Mouse (Mus musculus) hindbrain, embryonic 11.5 days (tissue): ENCODE data around the gene Otop3. TPM values are rescaled to one million over a fixed set of nuclear protein-coding genes. Genes with fewer than 3 reads are reported as not detected.
A peak's percentile ranks its signal among the peaks of the same experiment; 100 is the strongest.

Experiments used
- ATAC-seq: fragments of 200-750 bp; cut with Nextera tagmentation; 2 replicates; pipeline ENCODE4 v1.8.0; 2017; ENCODE audit warnings: mild to moderate bottlenecking, moderate TSS enrichment, moderate library complexity; ENCODE audit not compliant: low FRiP score
- DNase-seq: peaks from one replicate; pipeline ENCODE4 v3.0.0-alpha.2; 2015; ENCODE audit warnings: low spot score
- H3K27ac ChIP-seq: fragments of 300-500 bp; sonication (generic); 2 replicates; pipeline ENCODE4 v1.5.1; 2014; ENCODE audit warnings: mild to moderate bottlenecking, low read depth, low read length
- H3K27me3 ChIP-seq: fragments of 300-500 bp; sonication (generic); 2 replicates; pipeline ENCODE4 v1.6.1; 2014; ENCODE audit warnings: mild to moderate bottlenecking, low read length, moderate library complexity, mixed read lengths; ENCODE audit not compliant: control insufficient read depth, insufficient read depth
- H3K36me3 ChIP-seq: fragments of 300-500 bp; sonication (generic); 2 replicates; pipeline ENCODE4 v1.6.1; 2014; ENCODE audit warnings: mild to moderate bottlenecking, low read length, moderate library complexity, mixed read lengths; ENCODE audit not compliant: control insufficient read depth, insufficient read depth
- H3K4me1 ChIP-seq: fragments of 300-500 bp; sonication (generic); replicated peaks from 2 replicates; pipeline ENCODE4 v1.6.1; 2014; ENCODE audit warnings: low read length, mixed read lengths; ENCODE audit not compliant: control insufficient read depth, insufficient read depth
- H3K4me2 ChIP-seq: fragments of 300-500 bp; sonication (generic); replicated peaks from 2 replicates; pipeline ENCODE4 v1.6.1; 2014; ENCODE audit warnings: mild to moderate bottlenecking, low read depth, low read length
- H3K4me3 ChIP-seq: fragments of 300-500 bp; sonication (generic); 2 replicates; pipeline ENCODE4 v1.5.1; 2014; ENCODE audit warnings: low read depth, low read length
- H3K9ac ChIP-seq: fragments of 300-500 bp; sonication (generic); 2 replicates; pipeline ENCODE4 v1.6.1; 2014; ENCODE audit warnings: low read depth, low read length
- H3K9me3 ChIP-seq: fragments of 300-500 bp; sonication (generic); 2 replicates; pipeline ENCODE4 v1.6.1; 2016; ENCODE audit warnings: low read length; ENCODE audit not compliant: control insufficient read depth
- WGBS: fragments of 180-500 bp; shearing (Covaris S2); extraction: QIAGEN DNeasy Blood & Tissue Kit; methylation state at CpG from one replicate; pipeline ENCODE4 v1.1.7; 2014; 5-methylcytosine and 5-hydroxymethylcytosine counted together
- polyA plus RNA-seq: library from polyadenylated mRNA; unstranded; fragments of >200 nt; fragmentation: Nextera tagmentation; extraction: Ambion mirVana; gene quantifications from 2 replicates; pipeline ENCODE4 v1.2.1, GENCODE M21; 2014

Otop3 gene
- polyA plus RNA-seq, 1 experiment from 2014 or later: 0.15 TPM

DNA sequence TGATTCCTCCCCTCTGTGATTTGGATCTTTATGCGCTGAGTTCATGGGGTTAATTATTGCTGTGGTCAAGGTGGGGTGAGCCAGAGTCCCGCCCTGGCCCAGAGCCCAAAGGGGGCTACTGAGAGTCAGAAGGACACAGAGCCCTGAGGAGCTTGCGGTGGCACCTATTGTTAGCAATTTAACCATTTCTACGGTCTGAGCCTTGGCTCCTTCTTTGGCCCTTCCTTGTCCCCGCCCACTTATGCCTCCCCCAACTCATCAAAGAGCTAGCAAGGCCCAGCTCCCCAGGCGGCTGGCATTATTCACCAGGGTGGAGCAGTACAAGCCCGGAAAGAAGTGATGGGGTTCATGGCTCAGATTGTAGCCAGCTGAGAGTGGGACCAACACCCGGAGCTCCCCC lies 27.7 kb upstream of the Otop3 start, which contains the start of gene Otop2:
Otop2 (plus strand) TSS at position 301 of the 400 bp plus-strand sequence.
- ATAC-seq: no peak
- H3K4me3 ChIP-seq: no peak within 1 kb of the TSS
- 0 out of 2 replicates have a peak, but pooled peaks cover 2% of the 10 kb centered on the region for H3K4me1 ChIP-seq
- DNase-seq: no peak
- no peak within 1 kb of the TSS for H3K4me2 ChIP-seq
- no peak within 1 kb of the TSS for H3K9ac ChIP-seq
- no peaks in the 10 kb centered on the region for H3K36me3 ChIP-seq
- peaks cover 2% of the 10 kb centered on the region; the same call in 1 of the 2 replicates for H3K27me3 ChIP-seq
- 11% methylated on average over 8 of the region's 8 CpGs for WGBS
- H3K27ac ChIP-seq: no peak within 1 kb of the TSS
- H3K9me3 ChIP-seq: no peaks in the 10 kb centered on the region

DNA sequence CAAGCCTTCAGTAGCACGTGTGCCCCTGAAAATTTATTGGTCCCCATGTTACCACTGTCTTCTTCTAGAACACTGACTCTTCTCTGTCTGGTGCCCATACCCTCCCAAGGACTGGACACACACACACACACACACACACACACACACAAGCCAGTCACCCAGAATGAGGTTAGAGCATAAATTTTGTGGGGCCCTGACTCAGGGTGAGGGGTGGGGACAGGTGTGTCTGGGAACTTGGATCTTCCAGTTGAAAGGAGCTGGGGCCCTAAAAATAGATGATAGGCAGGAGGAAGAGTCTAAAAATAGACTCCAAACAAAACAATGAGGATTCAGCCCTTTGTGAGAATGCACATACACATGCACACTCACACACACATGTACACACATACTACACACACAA lies 25.8 kb upstream of the Otop3 start:
- Histone ChIP-seq H3K4me3 (no peak overlapping the region), H3K9me3 (no peaks in the 10 kb centered on the region), H3K4me1 (0 out of 2 replicates have a peak, but pooled peaks cover 2% of the 10 kb centered on the region), H3K4me2 (no peak overlapping the region), H3K36me3 (no peaks in the 10 kb centered on the region), H3K9ac (no peak overlapping the region), H3K27me3 (peaks cover 2% of the 10 kb centered on the region; the same call in 1 of the 2 replicates), H3K27ac (no peak overlapping the region)
- WGBS: 80% methylated on average over 1 of the region's 1 CpGs
- ATAC-seq (no peak), DNase-seq (no peak)

- Histone ChIP-seq H3K36me3 (no peaks in the 10 kb centered on the region), H3K9me3 (no peaks in the 10 kb centered on the region), H3K4me3 (no peak overlapping the region), H3K4me2 (no peak overlapping the region), H3K27me3 (peaks cover 40% of the 10 kb centered on the region), H3K9ac (no peak overlapping the region), H3K4me1 (no peaks in the 10 kb centered on the region; the same call in 1 of the 2 replicates), H3K27ac (no peak overlapping the region)
- DNase-seq: no peak
- 50% methylated on average over 2 of the region's 2 CpGs for WGBS
- no peak for ATAC-seq
Measured at GRCm38 (mm10) chr11:115314249-115314648, 20.3 kb upstream of the Otop3 start.

- H3K4me1 ChIP-seq: peaks cover 12% of the 10 kb centered on the region
- DNase-seq (no peak), ATAC-seq (no peak)
- no peak overlapping the region for H3K27ac ChIP-seq
- H3K27me3 ChIP-seq: peaks cover 70% of the 10 kb centered on the region
- no peaks in the 10 kb centered on the region for H3K9me3 ChIP-seq
- no peak overlapping the region for H3K4me2 ChIP-seq
- WGBS: 66% methylated on average over 7 of the region's 7 CpGs
- H3K9ac ChIP-seq: no peak overlapping the region
- H3K4me3 ChIP-seq: no peak overlapping the region
- no peaks in the 10 kb centered on the region for H3K36me3 ChIP-seq
Measured at GRCm38 (mm10) chr11:115317204-115317603, 17.3 kb upstream of the Otop3 start.

- Histone ChIP-seq H3K4me3 (peak overlapping the region; percentile 8; the same call in 1 of the 2 replicates), H3K36me3 (no peaks in the 10 kb centered on the region), H3K27ac (no peak overlapping the region), H3K27me3 (peaks cover 82% of the 10 kb centered on the region), H3K4me1 (peaks cover 12% of the 10 kb centered on the region), H3K4me2 (peak overlapping the region; percentile 11; the same call in 1 of the 2 replicates), H3K9ac (no peak overlapping the region), H3K9me3 (no peaks in the 10 kb centered on the region)
- WGBS: 4% methylated on average over 62 of the region's 63 CpGs
- no peak for ATAC-seq
- peak; percentile 44 for DNase-seq
Measured at GRCm38 (mm10) chr11:115318245-115319027, 16.1 kb upstream of the Otop3 start.

DNA sequence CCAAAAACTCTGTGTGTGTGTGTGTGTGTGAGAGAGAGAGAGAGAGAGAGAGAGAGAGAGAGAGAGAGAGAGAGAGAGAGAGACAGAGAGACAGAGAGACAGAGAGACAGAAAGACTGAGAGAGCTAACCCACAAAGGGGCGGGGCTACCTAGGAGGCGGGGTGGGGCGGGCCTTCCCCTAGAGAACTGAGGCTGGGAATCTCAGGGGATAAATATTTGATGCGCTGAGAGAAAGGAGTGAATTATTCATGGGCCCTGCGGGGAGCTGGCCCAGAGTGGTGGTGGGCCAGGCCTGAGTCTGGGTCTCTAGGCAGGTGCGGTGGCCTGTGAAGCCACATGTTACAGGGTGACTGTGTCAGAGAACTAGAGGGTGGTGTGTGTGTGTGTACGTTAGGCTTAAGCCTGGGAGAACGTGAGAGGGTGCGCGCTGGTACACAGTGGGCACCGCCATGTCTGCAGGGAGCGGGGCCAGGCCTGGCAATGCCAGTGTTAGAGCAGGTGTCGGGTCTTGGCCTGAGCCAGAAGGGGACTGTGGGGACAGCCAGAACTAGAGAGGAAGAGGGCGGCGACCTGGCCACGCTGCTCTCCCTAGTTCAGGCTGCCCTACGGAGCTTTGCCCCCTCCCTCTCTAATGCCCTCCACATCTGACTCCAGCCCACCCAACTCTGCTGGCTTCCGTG lies 14.7 kb upstream of the Otop3 start:
- Histone ChIP-seq H3K4me3 (no peak overlapping the region), H3K27ac (no peak overlapping the region), H3K9me3 (no peaks in the 10 kb centered on the region), H3K9ac (no peak overlapping the region), H3K4me1 (peaks cover 14% of the 10 kb centered on the region), H3K4me2 (no peak overlapping the region), H3K27me3 (peaks cover 95% of the 10 kb centered on the region), H3K36me3 (no peaks in the 10 kb centered on the region)
- no peak for ATAC-seq
- WGBS: 2% methylated on average over 18 of the region's 18 CpGs
- DNase-seq: peak; percentile 47

GRCm38 (mm10) chr11:115321906-115322693 lies 12.4 kb upstream of the Otop3 start, which contains the start of gene Ush1g:
Ush1g (minus strand) TSS chr11:115322041.
- H3K9ac ChIP-seq: no peak within 1 kb of the TSS
- no peak within 1 kb of the TSS for H3K27ac ChIP-seq
- ATAC-seq (peak; percentile 33; the same call in 1 of the 2 replicates), DNase-seq (peak; percentile 88)
- no peaks in the 10 kb centered on the region for H3K9me3 ChIP-seq
- H3K4me2 ChIP-seq: peak within 1 kb of the TSS; percentile 18
- 5% methylated on average over 35 of the region's 35 CpGs for WGBS
- H3K4me3 ChIP-seq: no peak within 1 kb of the TSS
- no peaks in the 10 kb centered on the region for H3K36me3 ChIP-seq
- H3K27me3 ChIP-seq: peaks cover 76% of the 10 kb centered on the region
- peaks cover 14% of the 10 kb centered on the region for H3K4me1 ChIP-seq

- Histone ChIP-seq H3K4me1 (peaks cover 14% of the 10 kb centered on the region), H3K36me3 (no peaks in the 10 kb centered on the region), H3K27me3 (peaks cover 64% of the 10 kb centered on the region), H3K9me3 (no peaks in the 10 kb centered on the region), H3K27ac (no peak overlapping the region), H3K4me2 (no peak overlapping the region), H3K9ac (no peak overlapping the region), H3K4me3 (no peak overlapping the region)
- 25% methylated on average over 31 of the region's 32 CpGs for WGBS
- DNase-seq (no peak), ATAC-seq (no peak)
Measured at GRCm38 (mm10) chr11:115323354-115323753, 11.2 kb upstream of the Otop3 start.
